Comparison of ENCODE assay signal across 28 mouse cellular contexts in the genomic region with DNA sequence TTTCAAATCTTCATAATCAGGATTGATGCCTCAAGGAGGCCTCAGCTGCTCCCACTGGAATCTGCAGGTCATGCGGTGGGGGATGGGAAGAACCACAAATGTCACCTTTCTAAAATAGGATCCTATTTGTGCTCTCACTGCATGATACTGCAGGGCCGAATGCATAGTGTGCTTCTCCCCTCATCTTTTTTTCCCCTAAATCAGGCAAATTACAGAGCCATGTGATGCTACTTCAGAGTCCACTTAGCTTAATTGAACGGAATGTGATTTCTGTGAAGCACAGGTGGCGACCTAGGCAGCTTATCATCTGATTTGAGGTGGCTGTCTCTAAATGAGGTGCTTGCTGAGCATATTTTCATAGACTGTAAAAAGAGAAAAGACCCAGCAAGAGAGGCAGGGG.
DNase-seq lines count a peak whose midpoint lies in the region; ATAC-seq lines count a peak whose summit lies in the region.
"Had no signal": no experiment of that assay in that cellular context is flagged by ENCODE, and none has a peak within 500 bp of the region (broad histone marks: within the 10 kb centered on the region; RNA-seq: fewer than 3 reads in every experiment).

No protein-coding gene starts in this region.

- H3K9me3 ChIP-seq in forebrain, embryonic 12.5 days, result no peaks in the 10 kb centered on the region
- no peaks in the 10 kb centered on the region for H3K9me3 ChIP-seq in forebrain, embryonic 15.5 days
- H3K9me3 ChIP-seq in hindbrain, embryonic 10.5 days, result no peaks in the 10 kb centered on the region
- H3K9me3 ChIP-seq in hindbrain, embryonic 16.5 days (ENCODE audit: control insufficient read depth, low read length), result no peaks in the 10 kb centered on the region
- no peaks in the 10 kb centered on the region for H3K9me3 ChIP-seq in neural tube, embryonic 11.5 days (ENCODE audit: control insufficient read depth, low read length)
- no peaks in the 10 kb centered on the region for H3K9me3 ChIP-seq in neural tube, embryonic 15.5 days (replicated peaks)
- H3K9me3 ChIP-seq: embryonic facial prominence, embryonic 12.5 days; embryonic facial prominence, embryonic 15.5 days; heart, embryonic 10.5 days; heart, embryonic 13.5 days; hindbrain, embryonic 13.5 days had no signal

- H3K9ac ChIP-seq in forebrain, embryonic 12.5 days, result no peak overlapping the region
- no peak overlapping the region for H3K9ac ChIP-seq in forebrain, embryonic 15.5 days (replicated peaks)
- H3K9ac ChIP-seq in hindbrain, embryonic 16.5 days (ENCODE audit: low read depth, low read length), result no peak overlapping the region
- H3K9ac ChIP-seq in neural tube, embryonic 11.5 days (ENCODE audit: low read length), result no peak overlapping the region
- no peak overlapping the region for H3K9ac ChIP-seq in neural tube, embryonic 15.5 days (replicated peaks)
- H3K9ac ChIP-seq: embryonic facial prominence, embryonic 12.5 days; embryonic facial prominence, embryonic 15.5 days; heart, embryonic 13.5 days; hindbrain, embryonic 13.5 days had no signal

- peak; percentile 69 for ATAC-seq in forebrain, embryonic 12.5 days (ENCODE audit: low FRiP score)
- no peak for ATAC-seq in forebrain, embryonic 15.5 days (replicated peaks)
- no peak for ATAC-seq in hindbrain, embryonic 16.5 days
- no peak for ATAC-seq in neural tube, embryonic 11.5 days (ENCODE audit: insufficient read depth, low FRiP score, low TSS enrichment)
- ATAC-seq in neural tube, embryonic 15.5 days (ENCODE audit: low FRiP score), result no peak
- ATAC-seq: intestine, postnatal 0 days; Patski had no signal

- H3K4me3 ChIP-seq in forebrain, embryonic 12.5 days (replicated peaks), result no peak overlapping the region
- no peak overlapping the region for H3K4me3 ChIP-seq in forebrain, embryonic 15.5 days
- no peak overlapping the region for H3K4me3 ChIP-seq in hindbrain, embryonic 10.5 days
- no peak overlapping the region for H3K4me3 ChIP-seq in hindbrain, embryonic 16.5 days (ENCODE audit: low read length)
- H3K4me3 ChIP-seq in neural tube, embryonic 11.5 days (ENCODE audit: low read depth, low read length), result no peak overlapping the region
- H3K4me3 ChIP-seq in neural tube, embryonic 15.5 days (replicated peaks), result no peak overlapping the region
- H3K4me3 ChIP-seq: embryonic facial prominence, embryonic 12.5 days; embryonic facial prominence, embryonic 15.5 days; heart, adult 2 months; heart, embryonic 10.5 days; heart, embryonic 13.5 days; hindbrain, embryonic 13.5 days had no signal

- no peak overlapping the region for H3K4me2 ChIP-seq in forebrain, embryonic 12.5 days
- H3K4me2 ChIP-seq in forebrain, embryonic 15.5 days (replicated peaks), result no peak overlapping the region
- H3K4me2 ChIP-seq in hindbrain, embryonic 16.5 days (ENCODE audit: low read length), result no peak overlapping the region
- H3K4me2 ChIP-seq in neural tube, embryonic 11.5 days (ENCODE audit: low read depth), result no peak overlapping the region
- H3K4me2 ChIP-seq in neural tube, embryonic 15.5 days, result no peak overlapping the region
- H3K4me2 ChIP-seq: embryonic facial prominence, embryonic 12.5 days; embryonic facial prominence, embryonic 15.5 days; heart, embryonic 13.5 days; hindbrain, embryonic 13.5 days had no signal

- DNase-seq in hindbrain, embryonic 10.5 days (ENCODE audit: low spot score), result no peak
- DNase-seq in neural tube, embryonic 11.5 days (ENCODE audit: low spot score), result peak; percentile 18
- no peak for DNase-seq in embryo, embryonic 10.5 days (ENCODE audit: low spot score)
- DNase-seq: adrenal gland, postnatal 10 days; adrenal gland, postnatal 36 days; B cell, adult 2 months; cerebellum, adult 18-20 months; cerebellum, adult 9-10 months; cerebellum, postnatal 14 days; gastrocnemius, postnatal 10 days; gastrocnemius, postnatal 36 days; heart, adult 2 months; heart, postnatal 14 days; heart, postnatal 4 days; kidney, adult 2 months had no signal

- no peaks in the 10 kb centered on the region for H3K36me3 ChIP-seq in forebrain, embryonic 12.5 days (replicated peaks)
- no peaks in the 10 kb centered on the region for H3K36me3 ChIP-seq in forebrain, embryonic 15.5 days
- no peaks in the 10 kb centered on the region for H3K36me3 ChIP-seq in hindbrain, embryonic 10.5 days
- H3K36me3 ChIP-seq in hindbrain, embryonic 16.5 days (ENCODE audit: control insufficient read depth, insufficient read depth, low read length), result no peaks in the 10 kb centered on the region
- H3K36me3 ChIP-seq in neural tube, embryonic 11.5 days (ENCODE audit: control insufficient read depth, insufficient read depth, low read length), result no peaks in the 10 kb centered on the region
- H3K36me3 ChIP-seq in neural tube, embryonic 15.5 days, result no peaks in the 10 kb centered on the region
- H3K36me3 ChIP-seq: embryonic facial prominence, embryonic 12.5 days; embryonic facial prominence, embryonic 15.5 days; G1E; heart, embryonic 10.5 days; heart, embryonic 13.5 days; hindbrain, embryonic 13.5 days had no signal

- no peak overlapping the region for H3K27ac ChIP-seq in forebrain, embryonic 12.5 days
- H3K27ac ChIP-seq in forebrain, embryonic 15.5 days (replicated peaks), result no peak overlapping the region
- 0 out of 2 replicates have a peak overlapping the region, but pooled peaks have one; percentile 8 for H3K27ac ChIP-seq in hindbrain, embryonic 10.5 days
- H3K27ac ChIP-seq in hindbrain, embryonic 16.5 days (ENCODE audit: low read depth, low read length), result no peak overlapping the region
- H3K27ac ChIP-seq in neural tube, embryonic 11.5 days (ENCODE audit: low read depth, low read length), result no peak overlapping the region
- H3K27ac ChIP-seq in neural tube, embryonic 15.5 days (replicated peaks), result no peak overlapping the region
- H3K27ac ChIP-seq: embryonic facial prominence, embryonic 12.5 days; embryonic facial prominence, embryonic 15.5 days; heart, adult 2 months; heart, embryonic 10.5 days; heart, embryonic 13.5 days; hindbrain, embryonic 13.5 days had no signal

- 69% methylated on average over 4 of the region's 4 CpGs for WGBS in forebrain, embryonic 12.5 days
- WGBS in forebrain, embryonic 15.5 days, result 69% methylated on average over 4 of the region's 4 CpGs
- WGBS in hindbrain, embryonic 10.5 days, result 79% methylated on average over 4 of the region's 4 CpGs
- 67% methylated on average over 4 of the region's 4 CpGs for WGBS in hindbrain, embryonic 16.5 days
- WGBS in neural tube, embryonic 11.5 days, result 75% methylated on average over 4 of the region's 4 CpGs
- WGBS in neural tube, embryonic 15.5 days, result 56% methylated on average over 4 of the region's 4 CpGs

- H3K27me3 ChIP-seq in forebrain, embryonic 12.5 days, result no peaks in the 10 kb centered on the region
- no peaks in the 10 kb centered on the region for H3K27me3 ChIP-seq in forebrain, embryonic 15.5 days
- H3K27me3 ChIP-seq in hindbrain, embryonic 10.5 days (ENCODE audit: insufficient read depth, poor library complexity, severe bottlenecking), result no peaks in the 10 kb centered on the region
- no peaks in the 10 kb centered on the region for H3K27me3 ChIP-seq in hindbrain, embryonic 16.5 days (replicated peaks; ENCODE audit: control insufficient read depth, insufficient read depth, low read length)
- no peaks in the 10 kb centered on the region for H3K27me3 ChIP-seq in neural tube, embryonic 11.5 days (ENCODE audit: control insufficient read depth, insufficient read depth, low read length)
- no peaks in the 10 kb centered on the region for H3K27me3 ChIP-seq in neural tube, embryonic 15.5 days (replicated peaks)
- H3K27me3 ChIP-seq: CH12.LX; embryonic facial prominence, embryonic 12.5 days; embryonic facial prominence, embryonic 15.5 days; heart, embryonic 13.5 days; hindbrain, embryonic 13.5 days; Patski had no signal

- H3K4me1 ChIP-seq in forebrain, embryonic 12.5 days, result peaks cover 9% of the 10 kb centered on the region
- no peaks in the 10 kb centered on the region for H3K4me1 ChIP-seq in forebrain, embryonic 15.5 days
- peaks cover 11% of the 10 kb centered on the region for H3K4me1 ChIP-seq in hindbrain, embryonic 10.5 days (replicated peaks)
- H3K4me1 ChIP-seq in hindbrain, embryonic 16.5 days (ENCODE audit: control insufficient read depth, insufficient read depth, low read depth, low read length), result no peaks in the 10 kb centered on the region
- no peaks in the 10 kb centered on the region for H3K4me1 ChIP-seq in neural tube, embryonic 11.5 days (ENCODE audit: control insufficient read depth, insufficient read depth, low read length)
- peaks cover 1% of the 10 kb centered on the region; the same call in 1 of the 2 replicates for H3K4me1 ChIP-seq in neural tube, embryonic 15.5 days
- H3K4me1 ChIP-seq: embryonic facial prominence, embryonic 12.5 days; embryonic facial prominence, embryonic 15.5 days; heart, embryonic 10.5 days; heart, embryonic 13.5 days had no signal
